Mouse (Mus musculus): ENCODE data around the gene Hoxc10.

The Hoxc10 gene

DNA sequence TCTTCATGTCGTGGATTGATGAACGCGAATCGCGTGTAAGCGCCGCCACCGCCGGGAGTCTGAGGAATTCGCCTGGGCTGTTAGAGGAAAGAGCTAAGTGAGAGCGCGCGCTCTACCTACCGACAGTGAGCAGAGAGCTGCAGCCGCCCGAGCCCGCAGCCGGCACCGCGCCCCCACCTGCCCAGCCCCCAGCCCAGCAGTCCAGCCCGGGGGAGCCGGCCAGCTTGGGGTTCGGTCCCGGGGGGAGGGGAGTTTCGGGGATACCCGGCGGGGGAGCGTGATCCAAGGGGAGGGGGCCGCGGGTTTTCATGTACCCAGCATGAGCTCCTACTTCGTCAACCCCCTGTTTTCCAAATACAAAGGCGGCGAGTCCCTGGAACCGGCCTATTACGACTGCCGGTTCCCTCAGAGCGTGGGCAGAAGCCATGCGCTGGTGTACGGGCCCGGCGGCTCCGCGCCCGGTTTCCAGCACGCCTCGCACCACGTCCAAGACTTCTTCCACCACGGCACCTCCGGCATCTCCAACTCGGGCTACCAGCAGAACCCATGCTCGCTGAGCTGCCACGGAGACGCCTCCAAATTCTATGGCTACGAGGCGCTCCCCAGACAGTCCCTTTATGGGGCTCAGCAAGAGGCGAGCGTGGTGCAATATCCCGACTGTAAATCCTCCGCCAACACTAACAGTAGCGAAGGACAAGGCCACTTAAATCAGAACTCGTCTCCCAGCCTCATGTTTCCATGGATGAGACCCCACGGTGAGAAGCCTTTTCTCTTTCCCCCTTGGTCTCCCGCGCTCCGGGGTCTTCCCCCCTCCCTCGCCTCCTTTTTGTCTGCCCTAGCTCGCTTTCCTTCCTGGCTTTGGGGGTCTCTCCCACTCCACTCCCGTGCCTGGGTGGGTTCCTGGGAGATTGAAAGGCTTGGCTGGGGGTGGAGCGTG is 24.1 kb downstream of the Hoxc10 start, which contains the start of gene Hoxc8:
Hoxc8 (plus strand) TSS at position 147 of the 937 bp plus-strand sequence.
- DNase-seq (ENCODE audit: low spot score): peak; percentile 68

DNA sequence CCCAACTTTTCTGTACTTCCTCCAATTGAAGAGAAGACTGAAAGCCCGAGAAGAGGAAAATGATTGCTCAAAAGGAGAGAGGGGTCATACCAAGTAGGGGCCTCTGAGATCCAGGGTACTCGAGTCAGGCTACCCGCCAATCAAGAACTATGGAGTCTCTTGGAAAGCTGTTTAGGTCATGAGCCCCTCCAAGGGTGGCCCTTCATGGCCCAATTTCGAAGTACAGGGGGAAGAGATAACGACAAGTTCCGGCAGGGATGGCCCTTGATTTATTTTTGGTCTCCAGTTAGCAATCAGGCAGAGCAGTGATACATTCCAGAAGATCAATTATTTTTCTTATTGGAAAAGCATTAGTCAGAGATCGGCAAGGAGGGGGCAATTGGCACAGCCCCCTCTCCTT is 25.2 kb downstream of the Hoxc10 start:
- DNase-seq (ENCODE audit: low spot score): no peak

DNA sequence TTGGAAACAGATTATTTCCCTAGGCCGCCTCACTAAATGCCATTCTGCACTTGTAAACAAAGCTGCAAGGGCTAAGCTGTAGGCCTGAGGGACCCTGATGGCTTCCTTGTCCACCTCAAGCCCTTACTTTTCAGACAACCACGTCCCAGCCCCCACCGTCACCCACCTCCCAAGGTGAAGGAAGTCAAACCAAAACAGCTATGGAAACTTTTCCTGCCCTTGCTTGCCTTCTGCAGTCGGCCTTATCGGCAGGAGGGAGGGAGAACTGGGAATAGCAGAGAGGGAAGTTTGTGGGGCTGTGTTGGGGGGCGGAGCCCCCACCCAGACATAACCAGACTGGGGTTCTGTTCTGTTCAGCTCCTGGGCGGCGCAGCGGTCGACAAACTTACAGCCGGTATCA is 25.6 kb downstream of the Hoxc10 start:
- no peak for DNase-seq (ENCODE audit: low spot score)

DNA sequence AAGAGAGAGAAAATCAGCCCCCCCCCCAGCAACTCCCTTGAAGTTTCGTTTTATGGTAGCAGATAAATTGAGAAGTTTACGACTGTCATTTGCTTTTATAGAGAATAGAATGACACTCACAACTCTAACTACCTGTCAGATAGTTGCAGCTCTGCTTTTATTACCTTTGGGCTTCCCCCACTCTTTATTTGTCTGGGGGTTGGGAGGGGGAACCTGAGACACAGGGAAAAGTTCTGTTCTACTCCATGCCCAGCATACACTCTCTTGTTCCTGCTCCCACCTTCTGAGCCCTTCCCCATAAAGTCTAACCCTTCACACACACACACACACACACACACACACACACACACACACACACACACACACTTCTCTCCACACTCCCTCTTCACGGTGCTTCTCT is 26.3 kb downstream of the Hoxc10 start:
- no peak for DNase-seq (ENCODE audit: low spot score)

DNA sequence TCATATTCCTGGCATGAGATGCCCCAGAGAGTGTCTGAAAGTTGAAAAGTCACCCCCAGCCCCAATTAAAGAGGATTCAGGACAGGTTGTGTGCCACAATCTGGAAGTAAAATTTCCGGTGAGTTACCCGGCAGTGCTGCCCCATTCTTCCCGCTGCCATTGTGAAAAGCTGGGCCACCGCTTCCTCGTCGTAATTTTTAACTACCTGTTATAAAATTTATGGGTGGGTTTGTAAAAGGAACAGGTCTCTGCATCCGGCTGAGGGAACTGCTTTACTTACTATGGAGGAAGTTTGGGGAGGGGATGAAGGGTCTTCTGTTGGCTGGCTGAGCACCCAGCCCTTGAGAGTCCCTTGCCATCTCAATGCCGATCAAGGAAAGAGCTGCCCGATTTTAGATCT is 30.0 kb downstream of the Hoxc10 start:
- DNase-seq (ENCODE audit: low spot score): no peak

DNA sequence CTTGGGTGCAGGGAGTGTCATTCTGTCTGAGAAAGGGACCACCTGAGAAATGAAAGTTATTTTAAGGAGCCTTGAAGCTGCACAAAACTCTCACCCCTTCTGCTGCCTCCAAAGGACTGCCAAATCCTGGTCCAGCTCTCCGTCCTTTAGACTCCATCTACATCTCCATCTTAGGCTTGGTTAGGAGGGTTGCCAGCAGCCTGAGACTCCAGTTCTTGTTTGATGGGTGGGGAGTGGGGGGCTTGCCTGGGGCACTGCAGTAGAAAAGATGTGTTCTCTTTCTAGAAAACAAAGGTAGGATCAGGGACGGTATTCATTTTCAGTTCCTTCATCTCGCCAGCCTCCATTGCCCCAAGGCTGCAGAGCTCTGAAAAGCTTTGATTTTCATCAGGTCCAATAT is 30.8 kb downstream of the Hoxc10 start:
- DNase-seq (ENCODE audit: low spot score): no peak

DNA sequence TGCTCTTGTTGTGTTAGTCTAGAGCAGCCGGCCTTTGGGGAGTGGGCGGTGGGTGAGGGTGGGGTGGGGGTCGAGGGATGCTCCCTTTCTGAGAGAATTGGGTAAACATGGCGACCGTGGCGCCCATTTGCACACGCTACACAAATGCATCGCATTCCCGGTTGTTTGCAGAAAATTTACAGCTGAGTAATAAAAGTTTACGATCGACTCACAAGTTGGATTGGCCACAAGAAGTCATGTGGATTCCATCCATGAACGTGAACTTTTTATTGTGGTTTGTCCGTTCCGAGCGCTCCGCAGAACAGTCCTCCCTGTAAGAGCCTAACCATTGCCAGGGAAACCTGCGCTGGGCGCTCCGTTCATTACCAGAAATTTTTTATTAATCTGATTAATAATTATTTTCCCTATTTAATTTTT is 31.4 kb downstream of the Hoxc10 start, which contains the start of gene Hoxc6:
Hoxc6 (plus strand) TSS at position 319 of the 417 bp plus-strand sequence.
- no peak for DNase-seq (ENCODE audit: low spot score)

DNA sequence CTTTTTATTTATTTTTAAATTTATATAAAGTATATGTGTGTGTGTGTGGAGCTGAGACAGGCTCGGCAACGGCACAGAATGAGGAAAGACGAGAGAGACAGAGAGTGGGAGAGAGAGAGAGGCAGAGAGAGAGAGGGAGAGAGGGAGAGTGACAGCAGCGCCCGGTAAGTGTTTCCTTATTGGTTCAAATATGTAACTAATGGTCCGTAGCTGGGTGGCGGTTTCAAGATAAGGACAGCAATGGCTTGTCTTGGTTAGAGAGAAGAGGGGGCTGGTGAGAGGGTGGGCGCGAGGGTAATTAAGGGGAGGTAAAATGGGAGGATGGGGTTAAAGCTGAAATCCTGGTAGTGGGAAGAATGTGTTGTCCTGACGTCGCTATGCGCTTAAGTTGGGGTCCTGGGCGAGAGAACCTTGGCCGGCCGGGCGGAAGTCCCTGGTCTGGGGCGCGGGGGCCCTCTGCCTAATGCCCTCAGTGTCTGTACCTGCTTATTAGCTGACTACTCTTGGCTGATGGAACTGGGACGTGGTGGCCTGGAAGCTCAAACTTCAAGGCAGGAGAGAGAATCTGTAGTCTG is 32.1 kb downstream of the Hoxc10 start:
- DNase-seq (ENCODE audit: low spot score): no peak

DNA sequence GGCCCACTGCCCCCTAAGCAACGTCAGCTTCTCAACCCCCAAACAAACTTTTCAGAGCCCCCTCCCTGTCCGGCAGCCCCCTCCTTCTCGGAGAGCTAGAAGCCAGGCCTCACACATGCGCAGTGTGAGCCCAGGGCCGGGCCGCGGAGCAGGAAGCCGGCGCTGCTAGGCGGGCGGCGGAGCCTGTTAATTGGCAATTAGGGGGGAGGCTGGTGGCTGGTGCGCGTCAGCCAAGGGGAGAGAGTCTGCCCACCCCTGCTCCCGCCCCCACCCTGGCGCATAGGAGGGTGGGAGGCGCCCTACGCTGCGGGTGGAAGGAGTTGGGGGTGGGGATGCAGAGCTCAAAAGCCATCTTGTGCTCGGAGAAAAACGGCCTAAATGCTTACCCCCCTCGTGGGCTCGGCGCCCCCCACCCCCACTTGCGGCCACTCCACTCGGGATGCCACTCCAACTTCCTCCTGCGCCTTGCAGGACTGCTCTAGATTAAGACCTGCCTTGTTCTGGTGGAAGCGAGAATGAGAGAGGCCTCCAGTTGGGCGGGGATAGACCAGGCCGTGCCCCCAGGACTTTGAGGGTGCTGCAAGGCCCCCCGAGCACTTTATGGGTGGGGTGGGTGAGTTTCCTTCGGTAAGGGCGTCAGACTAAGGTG is 32.7 kb downstream of the Hoxc10 start:
- DNase-seq (ENCODE audit: low spot score): peak; percentile 88

DNA sequence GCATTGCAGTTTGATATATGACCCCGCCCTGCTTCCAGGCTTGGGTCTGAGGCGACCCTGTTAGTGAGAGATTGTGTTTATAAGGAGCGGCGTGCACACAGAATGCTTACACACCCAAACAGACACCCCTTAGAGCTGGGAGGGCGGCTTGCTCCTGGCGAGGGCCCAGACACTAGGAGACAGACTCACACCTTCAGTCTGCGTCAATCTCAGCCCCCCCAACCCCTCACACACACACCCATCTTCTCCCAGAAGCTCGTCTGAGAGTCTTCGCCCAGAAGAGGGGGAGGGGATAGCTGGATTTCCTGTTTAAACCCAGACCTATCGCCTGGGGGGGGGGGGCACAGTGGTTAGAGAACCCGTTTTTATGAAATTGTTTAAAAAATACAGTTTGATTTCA is 33.4 kb downstream of the Hoxc10 start:
- DNase-seq (ENCODE audit: low spot score): no peak

DNA sequence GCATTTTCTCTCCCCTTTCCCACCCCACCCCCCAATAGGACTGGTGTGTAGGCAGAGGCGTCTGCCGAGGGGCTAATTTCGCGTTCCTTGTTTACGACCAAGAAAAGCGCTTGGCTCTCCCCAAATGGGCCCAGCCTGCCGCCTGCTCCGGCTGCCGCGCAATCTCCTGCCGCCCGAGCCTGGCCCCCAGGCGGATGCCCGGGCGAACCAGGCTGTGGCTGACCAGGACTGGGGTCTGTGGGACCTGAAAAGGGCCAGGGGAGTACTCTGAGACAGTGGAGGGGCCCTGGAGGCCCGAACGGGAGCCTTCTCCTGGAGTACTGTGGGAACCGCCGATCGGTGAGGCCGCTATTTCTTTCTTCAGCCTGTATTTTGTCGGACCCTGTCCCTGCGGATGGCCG is 33.9 kb downstream of the Hoxc10 start:
- DNase-seq (ENCODE audit: low spot score): no peak

DNA sequence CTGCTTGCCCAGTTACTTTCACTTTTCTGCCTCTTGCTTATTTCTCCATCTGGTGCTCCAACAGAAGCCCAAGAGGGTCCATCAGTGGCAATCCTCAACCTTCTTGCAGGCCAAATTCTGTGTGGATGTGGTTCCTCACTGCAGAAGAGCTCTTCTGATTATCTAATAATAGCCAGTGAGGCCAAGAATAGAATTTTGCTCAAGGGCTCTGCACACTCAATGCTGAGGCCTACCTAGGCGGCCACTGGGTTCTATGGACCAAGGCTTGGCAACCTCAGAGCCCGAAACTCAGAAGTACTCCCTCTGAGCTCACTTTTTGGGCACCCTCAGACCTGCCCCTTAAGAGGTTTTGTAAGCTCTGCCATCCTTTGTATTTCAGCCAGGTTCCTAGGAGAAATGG is 34.8 kb downstream of the Hoxc10 start:
- DNase-seq (ENCODE audit: low spot score): no peak

DNA sequence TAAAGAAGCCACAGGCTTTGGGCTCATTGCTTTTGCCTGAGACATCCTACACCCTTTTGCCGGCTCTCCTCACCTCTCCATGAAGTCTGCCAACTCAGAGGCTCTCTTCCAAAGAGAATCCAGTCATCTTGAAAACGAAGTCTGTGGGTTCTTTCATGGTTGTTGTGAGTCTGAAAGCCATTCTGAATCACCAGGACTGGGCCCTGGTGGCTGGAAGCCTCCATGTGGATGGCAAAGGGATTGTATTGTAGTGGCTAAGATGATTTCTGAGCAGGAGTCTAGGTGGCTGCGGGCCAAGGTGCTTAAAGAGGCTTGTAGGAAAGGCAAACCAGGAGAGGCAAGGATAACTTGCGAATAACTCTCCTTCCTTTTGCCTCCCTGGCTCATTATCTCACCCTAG is 35.6 kb downstream of the Hoxc10 start:
- peak; percentile 65 for DNase-seq (ENCODE audit: low spot score)

DNA sequence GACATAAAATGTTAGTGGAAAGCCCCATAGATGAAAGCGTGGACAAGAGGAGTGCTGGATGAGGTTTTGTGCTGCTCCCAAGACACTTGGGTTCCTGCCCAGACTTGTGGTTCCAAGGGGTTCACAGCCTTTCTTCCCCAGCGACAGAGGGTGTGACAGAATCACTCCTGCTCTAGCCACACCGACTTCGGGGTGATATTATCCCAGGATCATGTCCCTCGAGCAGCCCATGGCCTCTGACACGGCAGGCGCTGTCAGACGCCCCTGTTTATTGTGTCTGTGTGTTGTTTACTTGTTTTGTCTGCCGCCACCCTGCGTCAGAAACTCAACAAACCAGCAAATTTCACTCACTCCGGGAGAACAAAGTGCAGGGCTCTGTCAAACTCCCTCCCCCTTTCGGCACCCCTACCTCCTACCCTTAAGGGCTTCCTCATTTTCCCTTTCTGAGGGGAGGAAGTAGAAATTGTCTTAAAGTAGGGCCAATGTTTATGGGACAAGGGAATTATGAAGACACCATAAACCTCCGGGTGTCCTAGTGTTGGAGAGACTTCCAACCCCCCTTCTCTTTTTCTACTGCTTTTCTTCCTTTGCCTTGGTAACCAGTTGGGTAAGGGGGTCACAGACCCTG is 36.3 kb downstream of the Hoxc10 start:
- no peak for DNase-seq (ENCODE audit: low spot score)

DNA sequence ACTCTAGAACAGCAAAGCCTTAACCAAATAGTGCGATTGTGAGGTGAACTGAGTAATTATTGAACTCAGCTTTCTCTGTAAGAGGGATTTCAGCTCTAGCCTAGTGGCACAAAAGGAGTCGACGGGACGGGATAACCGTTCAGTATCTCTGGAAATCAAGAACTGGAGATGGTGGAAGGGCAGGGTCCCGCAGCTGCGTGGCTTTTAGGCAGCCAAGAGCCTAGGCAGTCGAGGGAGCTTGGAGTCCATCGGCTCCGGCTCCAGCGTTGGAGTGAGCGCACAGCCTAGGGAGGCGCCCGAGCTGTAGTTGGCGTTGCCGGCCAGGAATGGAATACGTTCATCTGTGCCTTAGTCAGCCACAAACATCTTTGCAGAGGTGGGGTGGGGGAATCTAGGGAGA is 38.7 kb downstream of the Hoxc10 start:
- no peak for DNase-seq (ENCODE audit: low spot score)

DNA sequence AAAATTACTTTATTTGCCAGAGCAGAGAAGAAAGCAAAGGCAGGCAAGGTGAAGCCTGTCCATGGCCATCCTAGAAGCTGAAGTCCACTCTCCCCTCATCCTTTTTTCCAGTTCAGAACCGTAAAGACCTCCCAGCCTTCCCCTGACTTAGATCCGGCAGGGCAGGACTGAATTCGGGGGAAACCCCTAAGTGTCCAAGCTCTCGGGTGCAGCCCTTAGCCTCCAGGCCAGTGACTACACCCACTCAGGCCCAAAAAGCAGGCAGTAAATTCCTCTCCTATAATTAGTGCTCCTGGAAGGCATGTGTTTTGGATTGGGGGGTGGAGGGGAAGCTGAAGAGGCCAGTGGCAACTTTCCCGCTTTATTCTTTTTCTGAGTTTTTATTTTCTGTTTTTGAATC is 39.2 kb downstream of the Hoxc10 start:
- DNase-seq (ENCODE audit: low spot score): no peak

DNA sequence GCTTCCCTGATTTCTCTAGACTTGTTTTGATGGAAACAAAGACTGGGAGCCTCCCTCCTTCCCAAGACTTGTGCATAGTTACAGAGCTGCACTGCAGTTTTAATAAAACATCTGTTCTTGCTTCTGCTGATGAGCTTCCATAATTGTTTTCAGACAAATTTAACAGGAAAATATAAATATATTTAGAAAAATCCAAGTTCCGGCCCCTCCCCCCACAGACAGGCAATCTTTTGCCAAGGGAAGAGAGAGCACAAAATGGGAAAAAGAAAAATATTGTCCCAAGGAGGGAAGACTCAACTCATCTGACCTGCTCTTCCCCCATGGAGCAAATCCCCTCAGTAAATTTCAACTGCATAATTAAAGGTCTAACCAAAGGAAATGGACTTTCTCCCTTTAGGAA is 39.7 kb downstream of the Hoxc10 start:
- no peak for DNase-seq (ENCODE audit: low spot score)

DNA sequence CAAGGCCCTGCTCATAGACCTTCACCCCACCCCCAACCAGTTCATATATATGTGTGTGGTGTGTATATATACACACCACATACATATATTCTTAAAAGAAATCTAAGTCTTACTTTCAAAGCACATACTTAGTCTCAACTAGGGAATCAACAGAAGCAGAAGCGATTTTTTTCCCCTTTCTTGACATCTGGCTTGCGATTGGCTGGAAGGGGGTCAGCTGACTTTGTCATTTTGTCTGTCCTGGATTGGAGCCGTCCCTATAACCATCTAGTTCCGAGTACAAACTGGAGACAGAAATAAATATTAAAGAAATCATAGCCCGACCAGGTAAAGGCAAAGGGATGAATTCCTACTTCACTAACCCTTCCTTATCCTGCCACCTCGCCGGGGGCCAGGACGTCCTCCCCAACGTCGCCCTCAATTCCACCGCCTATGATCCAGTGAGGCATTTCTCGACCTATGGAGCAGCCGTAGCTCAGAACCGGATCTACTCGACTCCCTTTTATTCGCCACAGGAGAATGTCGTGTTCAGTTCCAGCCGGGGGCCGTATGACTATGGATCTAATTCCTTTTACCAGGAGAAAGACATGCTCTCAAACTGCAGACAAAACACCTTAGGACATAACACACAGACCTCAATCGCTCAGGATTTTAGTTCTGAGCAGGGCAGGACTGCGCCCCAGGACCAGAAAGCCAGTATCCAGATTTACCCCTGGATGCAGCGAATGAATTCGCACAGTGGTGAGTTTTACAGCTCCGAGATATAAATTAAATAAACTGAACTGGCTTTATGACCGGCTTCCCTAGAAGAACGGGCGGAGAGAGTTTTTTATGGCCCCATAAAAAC is 42.9 kb downstream of the Hoxc10 start:
- no peak for DNase-seq (ENCODE audit: low spot score)

DNA sequence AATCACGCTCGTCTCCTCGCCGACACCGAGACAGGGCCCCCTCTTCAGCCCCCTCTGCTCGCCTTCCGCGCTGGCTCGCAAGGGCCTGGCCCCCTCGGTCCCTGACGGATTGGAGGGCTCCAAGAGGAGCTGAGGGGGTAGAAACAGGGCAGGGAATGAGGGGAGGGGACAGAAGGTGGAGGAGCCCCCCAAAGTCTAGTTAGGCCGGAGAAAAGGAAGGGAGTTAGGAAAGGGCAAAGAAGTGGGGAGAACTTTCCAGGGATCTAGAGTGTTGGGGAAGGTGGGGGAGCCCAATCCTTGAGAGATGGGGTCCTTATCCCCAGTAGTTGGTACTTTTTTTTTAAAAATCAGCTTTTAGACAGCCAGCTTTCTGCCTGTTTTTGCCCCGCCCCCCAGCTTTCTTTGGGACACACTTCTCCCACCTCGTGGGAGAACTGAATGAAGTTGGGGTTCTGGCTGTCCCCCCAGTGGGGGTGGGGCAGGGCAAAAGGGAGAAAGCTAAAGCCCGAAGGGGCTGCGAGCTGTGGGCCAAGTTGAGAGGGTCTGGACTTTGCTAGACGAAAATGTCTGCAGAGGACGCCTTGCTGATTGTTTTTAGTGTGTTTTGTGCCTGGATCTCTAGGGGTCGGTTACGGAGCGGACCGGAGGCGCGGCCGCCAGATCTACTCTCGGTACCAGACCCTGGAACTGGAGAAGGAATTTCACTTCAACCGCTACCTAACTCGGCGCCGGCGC is 43.7 kb downstream of the Hoxc10 start:
- no peak for DNase-seq (ENCODE audit: low spot score)

DNA sequence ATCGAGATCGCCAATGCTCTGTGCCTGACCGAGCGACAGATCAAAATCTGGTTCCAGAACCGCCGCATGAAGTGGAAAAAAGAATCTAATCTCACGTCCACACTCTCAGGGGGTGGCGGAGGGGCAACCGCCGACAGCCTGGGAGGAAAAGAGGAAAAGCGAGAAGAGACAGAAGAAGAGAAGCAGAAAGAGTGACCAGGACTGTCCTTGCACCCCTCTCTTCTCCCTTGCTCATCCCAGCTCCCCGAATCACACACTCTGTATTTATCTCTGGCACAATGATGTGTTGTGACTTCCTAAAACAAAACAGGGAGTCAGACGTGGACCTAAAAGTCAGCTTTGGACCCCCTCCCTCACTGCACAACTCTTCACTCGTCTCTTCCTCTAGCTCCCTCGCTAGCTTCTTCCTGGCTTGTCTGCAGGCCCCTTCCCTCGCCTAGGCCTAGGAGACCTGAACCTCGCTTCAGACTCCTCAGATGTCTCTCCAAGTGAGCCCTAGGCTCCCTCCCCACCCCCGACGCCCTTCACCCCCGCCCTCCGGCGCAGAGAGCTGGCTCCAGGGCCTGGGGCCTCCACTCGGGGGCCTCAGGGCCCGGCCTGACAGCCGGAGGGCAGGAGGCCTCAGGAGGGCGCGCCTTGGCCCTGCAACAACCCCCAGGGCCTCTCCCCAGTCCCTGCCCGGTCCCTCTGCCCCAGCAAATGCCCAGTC is 44.4 kb downstream of the Hoxc10 start:
- no peak for DNase-seq (ENCODE audit: low spot score)
